Mouse (Mus musculus) kidney, postnatal 25 days (tissue): ENCODE results near the gene Slc18a2.

Experiments used
- DNase-seq, 2 experiments: peaks; one replicate each; pipeline ENCODE4 v3.0.0; 2021; ENCODE audit warnings: mixed read lengths in 2 of 2

Gene Slc18a2

GRCm38 (mm10) chr19:59276354-59276753 lies 15.7 kb downstream of the Slc18a2 start:
- no peak for DNase-seq

GRCm38 (mm10) chr19:59280841-59281240 lies 20.1 kb downstream of the Slc18a2 start:
- no peak for DNase-seq

GRCm38 (mm10) chr19:59282001-59282400 lies 21.3 kb downstream of the Slc18a2 start:
- no peak for DNase-seq

GRCm38 (mm10) chr19:59289042-59289441 lies 28.3 kb downstream of the Slc18a2 start:
- DNase-seq = no peak

GRCm38 (mm10) chr19:59289811-59290210 lies 29.1 kb downstream of the Slc18a2 start:
- no peak for DNase-seq

- no peak for DNase-seq
These were observed 31.6 kb downstream of the Slc18a2 start for GRCm38 (mm10) chr19:59292183-59292839.

GRCm38 (mm10) chr19:59315308-59315707 lies 54.6 kb downstream of the Slc18a2 start:
- DNase-seq = no peak

GRCm38 (mm10) chr19:59316571-59316970 lies 55.9 kb downstream of the Slc18a2 start:
- peak; percentile 32 to 42 for DNase-seq

- no peak for DNase-seq
These were observed 61.3 kb downstream of the Slc18a2 start, which contains the start of gene Rps12-ps3 for GRCm38 (mm10) chr19:59321990-59322389. Rps12-ps3 (plus strand) TSS chr19:59322290.

- no peak for DNase-seq
These were observed 70.1 kb downstream of the Slc18a2 start for GRCm38 (mm10) chr19:59330816-59331225.

GRCm38 (mm10) chr19:59336655-59337054 lies 76.0 kb downstream of the Slc18a2 start:
- DNase-seq = no peak

- DNase-seq = no peak
These were observed 77.4 kb downstream of the Slc18a2 start for GRCm38 (mm10) chr19:59337872-59338681.

- no peak for DNase-seq
These were observed 79.2 kb downstream of the Slc18a2 start for GRCm38 (mm10) chr19:59339908-59340307.

GRCm38 (mm10) chr19:59342964-59343363 lies 82.3 kb downstream of the Slc18a2 start:
- no peak for DNase-seq

- DNase-seq = peak; percentile 28 to 61
These were observed 83.6 kb downstream of the Slc18a2 start for GRCm38 (mm10) chr19:59344304-59344711.

- peak; percentile 56 to 74 for DNase-seq
These were observed 84.5 kb downstream of the Slc18a2 start for GRCm38 (mm10) chr19:59345081-59345657.
